In genomic region chr2:38621076-38621475, GRCm38 (mm10) we compare ENCODE assay signal across 13 mouse cellular contexts. TPM values are rescaled to one million over a fixed set of nuclear protein-coding genes. Genes with fewer than 3 reads are reported as not detected.
A peak's percentile ranks its signal among the peaks of the same experiment; 100 is the strongest.
DNase-seq lines count a peak whose midpoint lies in the region; ATAC-seq and TF ChIP-seq lines count a peak whose summit lies in the region.
"Had no signal": no experiment of that assay in that cellular context is flagged by ENCODE, and none has a peak within 500 bp of the region (broad histone marks: within the 10 kb centered on the region; RNA-seq: fewer than 3 reads in every experiment).

No protein-coding gene starts in this region.

- no peak for DNase-seq in forebrain, embryonic 10.5 days (ENCODE audit: extremely low spot score, low spot score)
- no peak for DNase-seq in forebrain, embryonic 14.5 days (ENCODE audit: low spot score)
- peak; percentile 72 for DNase-seq in 3T3-L1 (ENCODE audit: low read depth, low spot score)
- DNase-seq in hindbrain, postnatal 0 days (ENCODE audit: low spot score), result no peak
- no peak for DNase-seq in spleen, adult 12 weeks (ENCODE audit: low spot score)
- DNase-seq in lung, postnatal 4 days, result no peak
- no peak for DNase-seq in lung, postnatal 0 days (ENCODE audit: low spot score)
- DNase-seq: liver, embryonic 13.5 days; thymus, adult 18-20 months had no signal

- TF ChIP-seq EP300 in lung, postnatal 0 days (IDR thresholded peaks at IDR 0.05), result no peak

- no peak overlapping the region for H3K9ac ChIP-seq in forebrain, embryonic 14.5 days (ENCODE audit: low read length)
- no peak overlapping the region for H3K9ac ChIP-seq in forebrain, embryonic 16.5 days (replicated peaks; ENCODE audit: low read depth, low read length)
- H3K9ac ChIP-seq in hindbrain, postnatal 0 days (replicated peaks; ENCODE audit: low read length), result no peak overlapping the region
- H3K9ac ChIP-seq in lung, postnatal 0 days (replicated peaks; ENCODE audit: low read depth), result no peak overlapping the region
- H3K9ac ChIP-seq: liver, embryonic 13.5 days had no signal

- peak; percentile 14; the same call in 1 of the 2 replicates for TF ChIP-seq CTCF in hindbrain, postnatal 0 days (IDR thresholded peaks at IDR 0.05; ENCODE audit: low read depth)
- no peak for TF ChIP-seq CTCF in lung, postnatal 0 days (IDR thresholded peaks at IDR 0.05)

- H3K36me3 ChIP-seq in forebrain, embryonic 10.5 days (replicated peaks), result peaks cover 77% of the 10 kb centered on the region
- H3K36me3 ChIP-seq in forebrain, embryonic 14.5 days (ENCODE audit: control insufficient read depth, insufficient read depth, low read length), result peaks cover 18% of the 10 kb centered on the region
- H3K36me3 ChIP-seq in forebrain, embryonic 16.5 days (ENCODE audit: control insufficient read depth, insufficient read depth), result peaks cover 3% of the 10 kb centered on the region; the same call in 1 of the 2 replicates
- H3K36me3 ChIP-seq in hindbrain, postnatal 0 days (ENCODE audit: insufficient read depth, low read length), result no peaks in the 10 kb centered on the region
- H3K36me3 ChIP-seq in lung, postnatal 0 days (ENCODE audit: insufficient read depth, low read length), result no peaks in the 10 kb centered on the region

- H3K4me2 ChIP-seq in forebrain, embryonic 14.5 days (ENCODE audit: low read length), result no peak overlapping the region
- no peak overlapping the region for H3K4me2 ChIP-seq in forebrain, embryonic 16.5 days (ENCODE audit: low read length)
- H3K4me2 ChIP-seq in hindbrain, postnatal 0 days (ENCODE audit: low read depth, low read length), result no peak overlapping the region
- no peak overlapping the region for H3K4me2 ChIP-seq in lung, postnatal 0 days (replicated peaks; ENCODE audit: low read depth, low read length)
- H3K4me2 ChIP-seq: liver, embryonic 13.5 days had no signal

- H3K27me3 ChIP-seq in forebrain, embryonic 10.5 days (ENCODE audit: poor library complexity, severe bottlenecking), result no peaks in the 10 kb centered on the region
- H3K27me3 ChIP-seq in forebrain, embryonic 14.5 days (replicated peaks; ENCODE audit: control insufficient read depth, insufficient read depth, low read length), result no peaks in the 10 kb centered on the region
- no peaks in the 10 kb centered on the region for H3K27me3 ChIP-seq in forebrain, embryonic 16.5 days (replicated peaks; ENCODE audit: control insufficient read depth, insufficient read depth, low read length)
- H3K27me3 ChIP-seq in hindbrain, postnatal 0 days (ENCODE audit: insufficient read depth, low read length), result no peaks in the 10 kb centered on the region
- H3K27me3 ChIP-seq in lung, postnatal 0 days (replicated peaks; ENCODE audit: insufficient read depth, low read length), result no peaks in the 10 kb centered on the region
- H3K27me3 ChIP-seq: liver, embryonic 13.5 days had no signal

- H3K4me1 ChIP-seq in forebrain, embryonic 10.5 days, result peaks cover 29% of the 10 kb centered on the region
- H3K4me1 ChIP-seq in forebrain, embryonic 14.5 days (ENCODE audit: control insufficient read depth, insufficient read depth, low read length), result peaks cover 16% of the 10 kb centered on the region
- H3K4me1 ChIP-seq in forebrain, embryonic 16.5 days (replicated peaks; ENCODE audit: control insufficient read depth, insufficient read depth, low read length), result peaks cover 23% of the 10 kb centered on the region
- H3K4me1 ChIP-seq in hindbrain, postnatal 0 days (ENCODE audit: insufficient read depth, low read length), result no peaks in the 10 kb centered on the region
- H3K4me1 ChIP-seq in lung, postnatal 0 days (ENCODE audit: insufficient read depth, low read depth, low read length), result no peaks in the 10 kb centered on the region

- H3K4me3 ChIP-seq in forebrain, embryonic 10.5 days, result no peak overlapping the region
- H3K4me3 ChIP-seq in forebrain, embryonic 14.5 days (ENCODE audit: low read depth, low read length), result no peak overlapping the region
- no peak overlapping the region for H3K4me3 ChIP-seq in forebrain, embryonic 16.5 days (replicated peaks; ENCODE audit: low read length)
- no peak overlapping the region for H3K4me3 ChIP-seq in hindbrain, postnatal 0 days (ENCODE audit: low read length)
- no peak overlapping the region for H3K4me3 ChIP-seq in lung, postnatal 0 days (ENCODE audit: low read depth, low read length)
- H3K4me3 ChIP-seq: embryonic facial prominence, embryonic 10.5 days; erythroblast, embryonic 14.5 days; liver, embryonic 13.5 days had no signal

- H3K27ac ChIP-seq in forebrain, embryonic 10.5 days, result peak overlapping the region; percentile 69; the same call in 1 of the 2 replicates
- H3K27ac ChIP-seq in forebrain, embryonic 14.5 days (ENCODE audit: low read depth, low read length), result no peak overlapping the region
- peak overlapping the region; percentile 74 for H3K27ac ChIP-seq in forebrain, embryonic 16.5 days (ENCODE audit: low read length)
- H3K27ac ChIP-seq in hindbrain, postnatal 0 days, result peak overlapping the region; percentile 51; the same call in 1 of the 2 replicates
- no peak overlapping the region for H3K27ac ChIP-seq in lung, postnatal 0 days (ENCODE audit: low read length)
- H3K27ac ChIP-seq: embryonic facial prominence, embryonic 10.5 days; liver, embryonic 13.5 days; macrophage had no signal

- no peaks in the 10 kb centered on the region; the same call in 1 of the 2 replicates for H3K9me3 ChIP-seq in forebrain, embryonic 10.5 days
- no peaks in the 10 kb centered on the region for H3K9me3 ChIP-seq in forebrain, embryonic 14.5 days (replicated peaks; ENCODE audit: control insufficient read depth, low read length)
- no peaks in the 10 kb centered on the region for H3K9me3 ChIP-seq in forebrain, embryonic 16.5 days (ENCODE audit: control insufficient read depth, low read length)
- H3K9me3 ChIP-seq in hindbrain, postnatal 0 days (ENCODE audit: low read length), result no peaks in the 10 kb centered on the region
- no peaks in the 10 kb centered on the region for H3K9me3 ChIP-seq in lung, postnatal 0 days (ENCODE audit: low read length)
- H3K9me3 ChIP-seq: embryonic facial prominence, embryonic 10.5 days; liver, embryonic 13.5 days had no signal

- WGBS in forebrain, embryonic 10.5 days, result 89% methylated on average over 4 of the region's 4 CpGs
- 79% methylated on average over 4 of the region's 4 CpGs for WGBS in forebrain, embryonic 14.5 days
- 77% methylated on average over 4 of the region's 4 CpGs for WGBS in forebrain, embryonic 16.5 days
- 76% methylated on average over 4 of the region's 4 CpGs for WGBS in hindbrain, postnatal 0 days
- 73% methylated on average over 4 of the region's 4 CpGs for WGBS in lung, postnatal 0 days

- no peak for ATAC-seq in forebrain, embryonic 14.5 days
- ATAC-seq in forebrain, embryonic 16.5 days, result no peak
- no peak for ATAC-seq in hindbrain, postnatal 0 days
- ATAC-seq in lung, postnatal 0 days, result no peak

RNA-seq across cellular contexts. Expression of gene Psmb7, which starts 22.8 kb away (rescaled TPM):
- 335 and 344 TPM in 2 replicates for polyA plus RNA-seq in forebrain, embryonic 10.5 days (2016; fragmentation: Nextera tagmentation; extraction: Ambion mirVana)
- 328 and 382 TPM in 2 replicates for polyA plus RNA-seq in forebrain, embryonic 14.5 days (2014; fragmentation: Nextera tagmentation; extraction: Ambion mirVana)
- polyA plus RNA-seq in forebrain, embryonic 16.5 days (2015; fragmentation: Nextera tagmentation; extraction: Ambion mirVana), result 289 and 291 TPM in 2 replicates
- total RNA-seq in hindbrain, postnatal 0 days (2014; rRNA removed), result 172 and 178 TPM in 2 replicates
- 300 and 304 TPM in 2 replicates for polyA plus RNA-seq in hindbrain, postnatal 0 days (2015; fragmentation: Nextera tagmentation; extraction: Ambion mirVana)
- polyA plus RNA-seq in lung, postnatal 0 days (2015; fragmentation: Nextera tagmentation; extraction: Ambion mirVana), result 129 and 135 TPM in 2 replicates

Comparison
In these comparisons a context has a peak if more than half of its experiments do, and no peak if none do; other contexts are left out.
1. H3K27ac ChIP-seq: peak in forebrain, embryonic 10.5 days (single experiment), forebrain, embryonic 16.5 days (single experiment) and hindbrain, postnatal 0 days (single experiment); none in forebrain, embryonic 14.5 days (single experiment) and lung, postnatal 0 days (single experiment).